Mouse (Mus musculus): Measurements from ENCODE around the gene Adam15. TPM values are rescaled to one million over a fixed set of nuclear protein-coding genes. Genes with fewer than 3 reads are reported as not detected.

The Adam15 gene
- total and polyA plus RNA-seq, 3 experiments: 15.3 to 43.2 TPM; not detected in 1

DNA sequence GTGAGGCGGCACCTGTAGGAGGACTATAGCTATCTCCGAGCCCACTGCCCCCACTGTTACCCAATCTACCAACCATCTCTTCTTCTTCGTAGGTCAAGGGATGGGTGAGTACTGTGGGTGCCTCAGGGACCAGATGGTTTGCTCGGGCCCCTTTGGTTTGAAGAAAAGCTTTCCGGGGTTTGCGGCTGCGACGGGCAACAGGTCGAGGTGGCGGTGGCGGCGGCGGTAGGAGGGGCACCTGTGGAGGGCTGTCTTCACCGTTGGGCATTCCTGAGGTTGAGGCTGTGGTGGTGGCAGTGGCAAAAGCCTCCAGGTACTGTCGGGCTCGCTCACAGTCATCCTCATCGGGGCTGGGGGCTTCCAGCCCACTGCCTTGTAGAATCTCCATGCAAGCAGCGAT, 30.9 kb upstream of the Adam15 start:
- Histone ChIP-seq H3K79me2 (ENCODE audit: control insufficient read depth, insufficient read depth, low read length, poor library complexity) (no peaks in the 10 kb centered on the region), H3K36me3 (ENCODE audit: control insufficient read depth in 1 of 2, insufficient read depth in 2 of 2, low read length in 2 of 2) (no peaks in the 10 kb centered on the region), H3K9ac (ENCODE audit: control insufficient read depth, low read depth, low read length, poor library complexity, severe bottlenecking) (no peak overlapping the region), H3K27ac (ENCODE audit: control insufficient read depth, low read depth, low read length) (no peak overlapping the region), H3K9me3 (replicated peaks; ENCODE audit: insufficient read depth, low read length) (no peaks in the 10 kb centered on the region), H3K4me3 (ENCODE audit: control insufficient read depth in 1 of 2, insufficient read depth in 1 of 2, low read depth in 2 of 2, low read length in 2 of 2) (no peak overlapping the region), H3K4me1 (ENCODE audit: control insufficient read depth in 1 of 2, insufficient read depth in 2 of 2, low read length in 2 of 2) (no peaks in the 10 kb centered on the region), H3K27me3 (ENCODE audit: control insufficient read depth in 1 of 2, insufficient read depth in 2 of 2, low read length in 2 of 2) (no peaks in the 10 kb centered on the region)
- TF ChIP-seq POLR2AphosphoS2 (IDR thresholded peaks at IDR 0.05; ENCODE audit: low read length) (no peak), MAFK (IDR thresholded peaks at IDR 0.05; ENCODE audit: borderline replicate concordance, low read depth, low read length) (no peak), ETS1 (IDR thresholded peaks at IDR 0.05; ENCODE audit: low read depth, low read length) (no peak), KAT2A (conservative IDR thresholded peaks at IDR 0.05; ENCODE audit: low read depth, low read length) (no peak), RCOR1 (IDR thresholded peaks at IDR 0.05; ENCODE audit: low read depth, low read length) (no peak), NRF1 (IDR thresholded peaks at IDR 0.05; ENCODE audit: insufficient read depth, low read depth, low read length, poor library complexity, severe bottlenecking) (no peak), MYC (IDR thresholded peaks at IDR 0.05; ENCODE audit: low read depth, low read length) (no peak), TAL1 (IDR thresholded peaks at IDR 0.05; ENCODE audit: low read length) (no peak), MXI1 (IDR thresholded peaks at IDR 0.05; ENCODE audit: low read depth, low read length) (no peak), SMC3 (IDR thresholded peaks at IDR 0.05; ENCODE audit: low read depth, low read length) (no peak), ZKSCAN1 (IDR thresholded peaks at IDR 0.05; ENCODE audit: low read depth, low read length) (no peak), TBP (IDR thresholded peaks at IDR 0.05; ENCODE audit: low read depth, low read length) (no peak), ZMIZ1 (IDR thresholded peaks at IDR 0.05; ENCODE audit: low read depth, low read length) (no peak), ELF1 (IDR thresholded peaks at IDR 0.05; ENCODE audit: low read depth, low read length) (no peak), UBTF (IDR thresholded peaks at IDR 0.05; ENCODE audit: borderline replicate concordance, insufficient read depth, low read depth, low read length) (no peak), POLR2AphosphoS5 (IDR thresholded peaks at IDR 0.05; ENCODE audit: borderline replicate concordance, low read depth, low read length) (no peak), ZC3H11A (IDR thresholded peaks at IDR 0.05; ENCODE audit: low read depth, low read length) (no peak), NELFE (IDR thresholded peaks at IDR 0.05; ENCODE audit: low read depth, low read length) (no peak), GATA1 (IDR thresholded peaks at IDR 0.05; ENCODE audit: low read depth, low read length) (no peak), GABPA (IDR thresholded peaks at IDR 0.05; ENCODE audit: low read depth, low read length) (no peak)
- DNase-seq (ENCODE audit: low read depth, low spot score): no peak

DNA sequence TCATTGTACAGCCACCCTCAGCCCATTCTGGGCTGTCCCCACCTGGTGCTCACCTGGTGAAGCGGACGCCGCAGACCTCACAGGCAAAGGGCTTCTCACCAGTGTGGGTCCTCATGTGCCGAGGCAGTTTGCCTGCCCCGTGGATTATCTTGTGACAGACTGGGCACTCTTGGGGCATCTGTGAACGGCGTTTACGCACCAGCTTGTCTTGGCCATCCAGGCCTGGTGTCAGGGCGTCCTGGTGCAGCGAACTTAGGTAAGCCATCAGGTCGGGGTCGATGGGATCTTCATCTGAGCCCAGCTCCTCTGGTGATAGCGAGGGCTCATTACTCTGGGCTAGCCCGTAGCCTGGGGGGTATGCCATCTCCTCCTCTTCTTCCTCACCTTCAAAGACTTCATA, 30.5 kb upstream of the Adam15 start:
- no peak overlapping the region for H3K4me3 ChIP-seq (ENCODE audit: control insufficient read depth in 1 of 2, insufficient read depth in 1 of 2, low read depth in 2 of 2, low read length in 2 of 2)
- no peak overlapping the region for H3K27ac ChIP-seq (ENCODE audit: control insufficient read depth, low read depth, low read length)
- H3K36me3 ChIP-seq (ENCODE audit: control insufficient read depth in 1 of 2, insufficient read depth in 2 of 2, low read length in 2 of 2): no peaks in the 10 kb centered on the region
- H3K9me3 ChIP-seq (replicated peaks; ENCODE audit: insufficient read depth, low read length): no peaks in the 10 kb centered on the region
- no peaks in the 10 kb centered on the region for H3K79me2 ChIP-seq (ENCODE audit: control insufficient read depth, insufficient read depth, low read length, poor library complexity)
- no peak overlapping the region for H3K9ac ChIP-seq (ENCODE audit: control insufficient read depth, low read depth, low read length, poor library complexity, severe bottlenecking)
- no peak for DNase-seq (ENCODE audit: low read depth, low spot score)
- TF ChIP-seq KAT2A (conservative IDR thresholded peaks at IDR 0.05; ENCODE audit: low read depth, low read length): no peak
- no peak for TF ChIP-seq MAZ (IDR thresholded peaks at IDR 0.05; ENCODE audit: low read depth, low read length)
- TF ChIP-seq RCOR1 (IDR thresholded peaks at IDR 0.05; ENCODE audit: low read depth, low read length): no peak
- no peak for TF ChIP-seq RAD21 (IDR thresholded peaks at IDR 0.05; ENCODE audit: low read depth, low read length)
- no peak for TF ChIP-seq CHD2 (IDR thresholded peaks at IDR 0.05; ENCODE audit: low read length)
- TF ChIP-seq POLR2AphosphoS2 (IDR thresholded peaks at IDR 0.05; ENCODE audit: low read length): no peak
- TF ChIP-seq MAX (IDR thresholded peaks at IDR 0.05; ENCODE audit: low read length): no peak
- TF ChIP-seq TCF12 (IDR thresholded peaks at IDR 0.05; ENCODE audit: low read depth, low read length): no peak
- no peak for TF ChIP-seq SIN3A (IDR thresholded peaks at IDR 0.05; ENCODE audit: low read length)
- no peak for TF ChIP-seq POLR2A (IDR thresholded peaks at IDR 0.05; ENCODE audit: control insufficient read depth in 1 of 2, insufficient read depth in 1 of 2, low read depth in 1 of 2, low read length in 2 of 2, poor library complexity in 1 of 2)
- no peak for TF ChIP-seq GATA1 (IDR thresholded peaks at IDR 0.05; ENCODE audit: low read depth, low read length)
- H3K4me1 ChIP-seq (ENCODE audit: control insufficient read depth in 1 of 2, insufficient read depth in 2 of 2, low read length in 2 of 2): no peaks in the 10 kb centered on the region
- no peaks in the 10 kb centered on the region for H3K27me3 ChIP-seq (ENCODE audit: control insufficient read depth in 1 of 2, insufficient read depth in 2 of 2, low read length in 2 of 2)

Data from MEL (cell line).